Comparison of ENCODE assay signal across 29 mouse cellular contexts in the genomic region with DNA sequence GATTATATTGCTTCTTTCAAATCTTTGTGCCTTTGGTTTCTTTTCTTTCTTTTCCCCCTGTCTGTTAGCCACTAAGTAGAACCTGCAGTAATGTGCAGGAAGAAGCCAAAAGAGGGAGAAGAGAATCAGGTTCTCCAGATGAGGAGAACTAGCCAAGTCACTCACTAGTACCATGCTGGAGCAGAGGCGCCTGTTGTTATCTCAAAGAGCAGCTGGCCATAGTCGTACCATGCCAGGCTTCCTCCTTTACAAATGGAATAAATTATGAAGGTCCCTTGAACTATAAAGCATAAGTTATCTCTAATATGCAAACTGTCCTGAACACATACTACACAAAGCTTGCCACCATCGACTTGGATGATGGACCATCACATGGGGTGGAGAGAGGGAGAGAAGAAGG.
DNase-seq lines count a peak whose midpoint lies in the region; ATAC-seq and TF ChIP-seq lines count a peak whose summit lies in the region.
"Had no signal": no experiment of that assay in that cellular context is flagged by ENCODE, and none has a peak within 500 bp of the region (broad histone marks: within the 10 kb centered on the region; RNA-seq: fewer than 3 reads in every experiment).

No protein-coding gene starts in this region.

- H3K4me1 ChIP-seq in G1E (ENCODE audit: insufficient read depth, low read depth, low read length) = no peaks in the 10 kb centered on the region; the same call in 1 of the 2 replicates
- H3K4me1 ChIP-seq in liver, embryonic 11.5 days (replicated peaks; ENCODE audit: control insufficient read depth, insufficient read depth, low read length) = no peaks in the 10 kb centered on the region
- no peaks in the 10 kb centered on the region for H3K4me1 ChIP-seq in liver, embryonic 16.5 days (ENCODE audit: control insufficient read depth, low read depth, low read length)
- no peaks in the 10 kb centered on the region for H3K4me1 ChIP-seq in intestine, embryonic 15.5 days (replicated peaks)
- H3K4me1 ChIP-seq: embryonic facial prominence, embryonic 13.5 days; forebrain, embryonic 12.5 days; heart, embryonic 12.5 days; limb, embryonic 13.5 days; midbrain, embryonic 12.5 days; neural tube, embryonic 13.5 days had no signal

- peaks cover 4% of the 10 kb centered on the region; the same call in 1 of the 2 replicates for H3K27me3 ChIP-seq in G1E (ENCODE audit: insufficient read depth, low read length)
- no peaks in the 10 kb centered on the region for H3K27me3 ChIP-seq in liver, embryonic 11.5 days (replicated peaks; ENCODE audit: control insufficient read depth, insufficient read depth, low read length)
- no peaks in the 10 kb centered on the region for H3K27me3 ChIP-seq in liver, embryonic 16.5 days (ENCODE audit: control insufficient read depth, insufficient read depth, low read depth, low read length)
- no peaks in the 10 kb centered on the region for H3K27me3 ChIP-seq in intestine, embryonic 15.5 days (replicated peaks)
- H3K27me3 ChIP-seq: embryonic facial prominence, embryonic 13.5 days; forebrain, embryonic 12.5 days; heart, embryonic 12.5 days; midbrain, embryonic 12.5 days; neural tube, embryonic 13.5 days had no signal

- WGBS in liver, embryonic 11.5 days = 55% methylated on average over 3 of the region's 3 CpGs
- 24% methylated on average over 3 of the region's 3 CpGs for WGBS in liver, embryonic 16.5 days (ENCODE audit: insufficient replicate concordance)
- 93% methylated on average over 3 of the region's 3 CpGs for WGBS in intestine, embryonic 15.5 days

- no peaks in the 10 kb centered on the region for H3K9me3 ChIP-seq in G1E (replicated peaks)
- no peaks in the 10 kb centered on the region for H3K9me3 ChIP-seq in liver, embryonic 11.5 days (ENCODE audit: control insufficient read depth, low read length)
- H3K9me3 ChIP-seq in liver, embryonic 16.5 days (replicated peaks; ENCODE audit: control insufficient read depth, low read length) = no peaks in the 10 kb centered on the region
- H3K9me3 ChIP-seq in intestine, embryonic 15.5 days = no peaks in the 10 kb centered on the region
- H3K9me3 ChIP-seq: heart, embryonic 12.5 days had no signal

- intact Hi-C loops in heart, postnatal 36 days (cut with DNase I) = no loop called here

- no peaks in the 10 kb centered on the region for H3K36me3 ChIP-seq in G1E (replicated peaks)
- H3K36me3 ChIP-seq in liver, embryonic 11.5 days (ENCODE audit: control insufficient read depth, insufficient read depth, low read length) = no peaks in the 10 kb centered on the region
- H3K36me3 ChIP-seq in liver, embryonic 16.5 days (ENCODE audit: control insufficient read depth, insufficient read depth) = no peaks in the 10 kb centered on the region
- no peaks in the 10 kb centered on the region for H3K36me3 ChIP-seq in intestine, embryonic 15.5 days
- H3K36me3 ChIP-seq: limb, embryonic 13.5 days had no signal

- no peak overlapping the region for H3K9ac ChIP-seq in liver, embryonic 11.5 days (ENCODE audit: low read depth, low read length)
- H3K9ac ChIP-seq in liver, embryonic 16.5 days (ENCODE audit: low read depth, low read length) = no peak overlapping the region
- no peak overlapping the region for H3K9ac ChIP-seq in intestine, embryonic 15.5 days
- H3K9ac ChIP-seq: embryonic facial prominence, embryonic 13.5 days; forebrain, embryonic 12.5 days; heart, embryonic 12.5 days; limb, embryonic 13.5 days; midbrain, embryonic 12.5 days; neural tube, embryonic 13.5 days had no signal

- no peak for TF ChIP-seq CTCF in G1E (IDR thresholded peaks at IDR 0.05; ENCODE audit: low read depth, low read length)

- no peak for DNase-seq in G1E (ENCODE audit: low spot score)
- DNase-seq in c-Kit-positive CD71-positive TER-119-positive erythroid progenitor cells, embryonic 14.5 days (ENCODE audit: low spot score) = peak; percentile 4
- DNase-seq in liver, embryonic 11.5 days (ENCODE audit: low spot score) = no peak
- no peak for DNase-seq in lung, postnatal 25 days (ENCODE audit: low spot score)
- DNase-seq in frontal cortex, postnatal 36 days (ENCODE audit: low spot score in 2 of 2) = no peak
- DNase-seq in heart, postnatal 36 days = no peak
- DNase-seq: adrenal gland, adult 2 months; adrenal gland, postnatal 36 days; cerebellum, adult 11-12 months; cerebellum, adult 9-11 months; gastrocnemius, postnatal 36 days; heart, adult 18-20 months; kidney, adult 2 months; kidney, postnatal 36 days; lung, adult 2 months; lung, postnatal 10 days; right cerebral cortex, postnatal 4 days had no signal

- no peak overlapping the region for H3K4me3 ChIP-seq in G1E (ENCODE audit: low read depth, low read length)
- H3K4me3 ChIP-seq in liver, embryonic 11.5 days (ENCODE audit: low read depth, low read length) = no peak overlapping the region
- H3K4me3 ChIP-seq in liver, embryonic 16.5 days (ENCODE audit: low read depth, low read length) = no peak overlapping the region
- no peak overlapping the region for H3K4me3 ChIP-seq in intestine, embryonic 15.5 days (replicated peaks)
- H3K4me3 ChIP-seq: embryonic facial prominence, embryonic 13.5 days; erythroblast, embryonic 14.5 days; forebrain, embryonic 12.5 days; heart, embryonic 12.5 days; layer of hippocampus, adult 2 months; limb, embryonic 13.5 days; midbrain, embryonic 12.5 days; neural tube, embryonic 13.5 days had no signal

- no peak overlapping the region for H3K4me2 ChIP-seq in liver, embryonic 11.5 days
- H3K4me2 ChIP-seq in liver, embryonic 16.5 days (ENCODE audit: low read depth, low read length) = no peak overlapping the region
- H3K4me2 ChIP-seq in intestine, embryonic 15.5 days (replicated peaks) = no peak overlapping the region
- H3K4me2 ChIP-seq: embryonic facial prominence, embryonic 13.5 days; forebrain, embryonic 12.5 days; heart, embryonic 12.5 days; limb, embryonic 13.5 days; midbrain, embryonic 12.5 days; neural tube, embryonic 13.5 days had no signal

- H3K27ac ChIP-seq in liver, embryonic 11.5 days (ENCODE audit: low read depth, low read length) = no peak overlapping the region
- no peak overlapping the region for H3K27ac ChIP-seq in liver, embryonic 16.5 days (ENCODE audit: low read length)
- no peak overlapping the region for H3K27ac ChIP-seq in intestine, embryonic 15.5 days
- H3K27ac ChIP-seq: embryonic facial prominence, embryonic 13.5 days; forebrain, embryonic 12.5 days; layer of hippocampus, adult 2 months; limb, embryonic 13.5 days; midbrain, embryonic 12.5 days; neural tube, embryonic 13.5 days; stomach, postnatal 0 days had no signal

- peak; percentile 98 for ATAC-seq in G1E (ENCODE audit: extremely low read depth, insufficient number of reproducible peaks, low FRiP score, poor library complexity, severe bottlenecking)
- peak; percentile 87 for ATAC-seq in liver, embryonic 11.5 days (replicated peaks; ENCODE audit: low FRiP score)
- peak; percentile 56 for ATAC-seq in liver, embryonic 16.5 days (ENCODE audit: low read depth)
- ATAC-seq in intestine, embryonic 15.5 days = no peak
- ATAC-seq: hindbrain, embryonic 16.5 days had no signal
